Mouse (Mus musculus): ENCODE results near the gene Smyd3.

DNA sequence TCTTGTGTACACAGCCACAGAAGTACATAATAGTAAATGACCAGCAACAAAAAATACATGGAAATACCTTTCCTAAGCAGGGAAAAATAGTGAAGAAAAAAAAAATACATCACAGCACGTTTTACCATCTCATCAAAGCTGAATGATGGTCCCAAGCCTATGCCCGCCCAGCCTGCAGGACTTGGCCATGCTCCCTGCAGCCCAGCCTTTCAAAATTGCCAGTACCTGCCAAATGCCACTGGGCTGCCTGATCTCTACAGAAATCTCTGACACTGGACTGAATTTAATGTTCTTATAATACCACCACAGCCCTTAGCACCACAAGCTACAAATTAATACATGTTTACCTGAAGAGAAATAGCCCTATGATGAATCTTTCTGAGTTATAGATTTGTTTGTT, 133.5 kb downstream of the Smyd3 start:
- TF ChIP-seq CTCF (IDR thresholded peaks at IDR 0.05) (no peak), EP300 (IDR thresholded peaks at IDR 0.05) (no peak)
